Mouse (Mus musculus) embryonic fibroblast, embryonic 13.5 days (primary cell): ENCODE results near the gene Ankrd11.

Experiments
- CTCF ChIP-seq: IDR thresholded peaks from 2 replicates; pipeline ENCODE4 v1.5.1; 2011; ENCODE audit warnings: mild to moderate bottlenecking, control low read depth, low read length, moderate library complexity, borderline replicate concordance; ENCODE audit not compliant: insufficient read depth
- POLR2A ChIP-seq: IDR thresholded peaks from 2 replicates; pipeline ENCODE4 v1.6.1; 2011; ENCODE audit warnings: low read depth, mild to moderate bottlenecking, control low read depth, low read length, moderate library complexity

DNA sequence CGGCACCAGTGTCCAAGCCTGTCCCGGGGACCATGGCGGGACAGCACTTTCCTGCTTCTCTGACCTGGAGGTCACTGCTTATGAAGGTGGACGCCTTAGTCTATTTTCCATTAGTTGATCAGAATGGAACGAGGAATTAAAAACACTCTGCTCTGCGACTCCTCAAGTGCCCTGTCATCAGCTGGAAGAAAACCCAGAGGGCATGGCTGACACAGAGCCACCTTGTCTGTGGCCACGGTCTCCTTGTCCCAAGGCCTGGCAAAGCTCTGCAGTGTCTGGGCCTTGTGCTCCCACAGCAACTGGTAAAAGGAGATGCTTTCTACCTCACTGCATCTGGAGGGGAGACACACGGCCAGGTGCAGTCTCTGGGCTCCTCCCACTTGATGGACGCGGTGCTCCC lies 158.4 kb downstream of the Ankrd11 start:
- no peak for TF ChIP-seq CTCF
- no peak for TF ChIP-seq POLR2A
